Mouse (Mus musculus): Measurements from ENCODE around the gene Maff.
A peak's percentile ranks its signal among the peaks of the same experiment; 100 is the strongest.

The Maff gene

DNA sequence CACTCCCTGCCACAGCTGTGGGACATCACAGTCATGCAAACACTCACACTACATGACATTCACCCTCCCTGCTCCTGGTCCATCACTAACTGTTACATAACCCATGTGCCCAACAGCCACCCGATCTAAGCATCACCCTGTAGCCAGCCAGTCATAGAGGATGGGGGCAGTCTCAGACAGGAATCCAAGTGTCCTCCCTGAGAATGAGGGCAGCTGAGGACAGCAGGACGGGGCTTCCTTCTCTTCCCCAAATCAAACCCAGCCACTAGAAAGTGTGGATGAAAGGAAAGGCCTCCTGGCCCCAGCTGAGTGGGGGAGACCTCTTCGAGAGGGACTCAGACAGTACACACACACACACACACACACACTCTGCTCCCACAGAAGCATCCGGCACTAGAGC lies 48.4 kb downstream of the Maff start:
- no peak for DNase-seq (ENCODE audit: low spot score in 2 of 2)

DNA sequence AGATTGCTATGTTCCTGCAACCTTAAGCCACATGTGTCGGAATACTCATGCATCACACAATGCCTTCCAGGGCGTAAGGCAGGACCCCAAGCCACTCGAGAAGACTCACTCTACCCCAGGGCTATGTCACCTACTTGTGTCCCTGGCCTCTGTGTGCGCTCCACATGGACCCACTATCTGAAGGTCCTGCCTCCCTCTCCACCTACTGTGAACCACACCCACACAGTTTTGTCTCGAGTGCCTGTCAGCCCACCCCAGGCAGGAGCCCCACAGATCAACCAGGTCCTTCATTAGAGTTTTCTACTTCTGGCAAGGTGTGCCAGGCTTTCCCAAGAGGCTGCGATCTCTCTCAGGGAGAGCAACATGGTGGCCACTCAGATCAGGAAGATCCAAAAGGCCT lies 48.9 kb downstream of the Maff start:
- no peak for DNase-seq (ENCODE audit: low spot score in 2 of 2)

DNA sequence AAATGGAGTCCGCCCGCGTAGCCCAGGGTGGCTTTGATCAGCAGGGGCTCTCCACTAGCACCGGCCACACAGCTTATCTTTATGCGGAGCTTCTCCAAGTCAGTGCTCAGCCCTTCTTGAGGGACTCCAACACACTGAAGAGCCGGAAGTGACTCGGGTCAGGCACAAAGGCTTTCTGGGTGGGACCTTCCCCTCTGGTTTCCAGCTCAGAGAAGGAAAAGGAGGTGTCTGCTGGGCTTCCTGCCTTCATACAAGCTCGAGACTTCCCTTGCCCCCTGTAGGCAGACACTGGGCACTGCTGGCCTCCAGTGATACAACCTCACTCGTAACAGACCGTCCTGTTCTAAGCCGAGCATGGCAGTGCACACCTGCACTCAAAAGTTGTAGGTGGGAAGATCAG lies 50.3 kb downstream of the Maff start:
- no peak for DNase-seq (ENCODE audit: low spot score in 2 of 2)

DNA sequence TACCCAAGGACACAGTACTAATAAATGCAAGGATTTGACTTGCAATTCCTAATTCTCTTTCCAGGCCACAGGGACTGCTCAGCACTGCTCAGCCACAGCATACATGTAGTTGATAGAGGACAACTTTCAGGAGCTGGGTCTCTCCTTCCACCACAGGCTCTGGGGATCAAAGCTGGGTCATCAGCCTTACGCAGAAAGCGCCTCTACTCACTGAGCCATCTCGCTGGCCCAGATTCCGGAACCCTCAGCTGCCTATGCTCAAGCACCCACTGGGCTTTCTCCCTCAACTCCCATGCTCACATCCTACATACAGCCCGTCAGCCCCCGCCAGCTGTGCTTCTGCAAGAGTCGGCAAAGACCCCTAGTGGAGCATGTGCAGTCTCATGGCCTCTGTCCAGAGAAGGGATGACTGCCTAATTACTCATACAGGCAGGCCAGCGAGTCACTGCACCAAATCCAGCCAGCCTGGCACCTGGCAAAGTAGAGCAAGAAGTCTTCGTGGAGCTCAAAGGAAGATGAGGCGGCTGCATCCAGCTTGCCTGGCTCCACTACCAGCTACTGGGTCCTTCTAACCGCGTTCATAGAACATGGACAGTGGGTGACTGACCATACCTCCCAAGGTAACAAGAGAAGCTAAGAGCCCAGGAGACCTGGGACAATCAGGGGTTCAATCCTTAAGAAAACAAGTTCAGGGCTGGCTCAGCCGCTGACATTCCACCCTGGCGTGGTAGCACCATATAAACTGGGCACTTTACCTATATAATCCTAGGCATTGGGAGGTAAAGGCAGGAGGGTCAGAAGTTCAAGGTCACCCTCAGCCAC lies 53.0 kb downstream of the Maff start:
- DNase-seq (ENCODE audit: low spot score in 2 of 2): no peak

DNA sequence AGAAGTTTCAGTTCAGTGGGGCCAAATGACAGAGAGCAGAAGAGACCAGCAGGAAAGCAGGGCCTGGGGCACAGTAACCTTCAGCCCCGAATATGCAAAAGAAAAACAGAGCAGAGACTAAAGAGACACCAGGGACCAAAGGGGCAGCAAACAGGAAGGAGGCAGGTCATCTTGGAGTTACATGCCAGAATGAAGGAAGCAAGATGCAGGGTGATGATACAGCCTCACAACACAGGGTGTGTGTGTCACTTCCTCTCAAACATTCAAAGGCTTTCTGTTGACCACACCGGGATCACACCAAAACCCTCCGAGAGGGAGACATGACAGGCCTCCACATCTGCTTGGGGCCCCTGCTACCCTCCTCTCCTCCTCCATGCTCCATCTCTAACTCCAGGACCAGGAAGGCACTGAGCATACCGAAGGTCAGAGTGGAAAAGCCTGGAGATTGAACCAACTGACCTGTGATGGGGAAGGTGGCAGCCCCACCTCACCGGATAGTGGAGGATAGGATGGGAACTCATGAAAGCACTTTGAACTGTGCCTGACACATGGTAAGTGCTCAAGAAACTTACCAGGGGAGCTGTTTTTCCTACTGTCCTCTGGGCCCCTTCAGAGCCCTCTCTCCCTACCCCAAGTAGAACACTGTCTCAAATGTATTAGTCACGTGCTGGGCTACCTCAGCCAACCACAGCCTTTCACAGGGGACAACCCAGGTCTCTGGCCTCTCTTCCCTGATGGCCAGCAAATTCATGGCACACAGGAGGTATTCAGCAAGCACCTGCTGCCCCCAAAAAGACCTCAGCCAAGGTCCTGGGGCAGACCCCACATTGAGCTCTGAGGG lies 53.9 kb downstream of the Maff start:
- no peak for DNase-seq (ENCODE audit: low spot score in 2 of 2)

DNA sequence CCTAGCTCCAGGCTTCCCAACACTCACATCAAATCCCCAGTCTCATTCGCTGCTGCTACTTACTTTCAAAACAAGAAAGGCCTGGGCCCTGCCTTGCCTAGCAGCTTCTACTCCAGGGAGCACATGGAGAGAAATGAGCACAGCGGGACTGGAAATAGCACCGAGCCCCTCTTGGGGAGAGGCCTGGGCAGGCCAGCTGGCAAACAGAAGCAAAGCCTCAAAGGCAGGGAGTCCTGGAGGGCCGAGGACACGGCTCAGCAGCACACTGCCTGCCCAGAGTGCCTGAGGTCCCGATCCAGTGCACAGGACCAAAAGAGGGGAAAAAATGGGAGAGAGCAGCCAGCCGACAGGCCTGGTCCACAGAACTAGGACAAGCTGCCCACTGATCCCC lies 54.5 kb downstream of the Maff start:
- DNase-seq (ENCODE audit: low spot score in 2 of 2): no peak

DNA sequence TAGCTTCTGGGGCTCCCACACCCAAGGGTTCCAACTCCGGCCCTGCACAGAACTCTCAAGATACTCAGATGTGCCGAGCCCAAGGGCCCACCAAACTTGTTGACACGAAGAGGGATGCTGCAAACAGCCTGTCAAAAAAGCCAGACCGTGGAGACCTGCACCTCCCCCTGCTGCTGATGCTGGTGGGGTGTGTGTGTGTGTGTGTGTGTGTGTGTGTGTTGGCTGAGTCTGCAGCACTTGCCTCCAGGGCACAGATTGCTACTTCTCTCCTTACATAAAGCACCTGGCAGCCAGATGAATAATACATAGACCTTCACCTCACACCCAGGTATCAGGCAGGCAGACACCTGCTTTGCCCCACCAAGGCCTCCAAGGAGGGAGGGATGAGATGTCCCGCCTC lies 55.8 kb downstream of the Maff start:
- no peak for DNase-seq (ENCODE audit: low spot score in 2 of 2)

DNA sequence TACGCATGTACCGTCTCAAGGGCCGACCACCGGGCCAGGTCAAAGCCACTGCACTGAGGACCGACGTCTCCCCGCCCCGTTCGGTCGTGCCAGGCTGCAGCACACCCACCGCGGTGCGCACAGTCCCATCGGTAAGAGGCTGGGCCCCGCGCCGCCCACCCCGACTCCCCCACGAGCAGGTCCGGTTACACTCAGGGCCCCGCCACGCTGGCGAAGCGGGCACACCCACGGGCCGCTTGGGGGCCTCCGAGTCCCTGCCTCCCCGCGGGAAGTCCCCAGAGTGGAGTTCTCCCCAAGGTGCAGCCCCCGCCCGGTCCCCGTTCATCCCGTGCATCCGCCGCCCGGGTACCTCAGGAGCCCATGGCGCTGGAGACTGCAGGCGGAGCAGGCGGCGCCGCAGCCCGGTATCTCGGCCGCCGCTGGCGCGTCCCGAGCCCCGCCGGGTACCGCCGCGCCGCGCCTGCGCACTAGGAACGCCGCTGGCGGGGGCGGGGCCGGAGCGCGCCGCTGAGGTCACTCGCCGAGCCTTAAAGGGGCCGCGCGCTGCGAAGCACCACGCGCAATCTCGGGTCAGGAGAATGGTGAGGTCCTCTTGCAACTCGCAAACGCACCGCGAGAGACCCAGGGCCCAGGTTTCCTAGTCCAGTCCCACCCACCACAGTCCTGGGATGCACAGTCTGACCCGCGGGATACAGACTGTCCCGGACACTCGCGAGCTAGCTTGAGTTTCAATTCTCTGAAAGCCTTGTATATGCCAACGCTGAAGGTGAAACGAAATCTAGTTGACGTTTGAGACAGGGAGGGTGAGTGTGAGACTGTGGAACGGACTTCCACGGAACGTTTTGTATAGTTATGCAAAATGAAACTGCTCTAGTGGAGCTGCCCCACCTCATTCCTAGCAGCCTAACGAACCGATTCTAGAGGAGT lies 56.7 kb downstream of the Maff start, which contains the start of gene Tmem184b:
Tmem184b (minus strand) TSS at position 734 of the 927 bp plus-strand sequence.
- DNase-seq (ENCODE audit: low spot score in 2 of 2): peak; percentile 85 to 88

DNA sequence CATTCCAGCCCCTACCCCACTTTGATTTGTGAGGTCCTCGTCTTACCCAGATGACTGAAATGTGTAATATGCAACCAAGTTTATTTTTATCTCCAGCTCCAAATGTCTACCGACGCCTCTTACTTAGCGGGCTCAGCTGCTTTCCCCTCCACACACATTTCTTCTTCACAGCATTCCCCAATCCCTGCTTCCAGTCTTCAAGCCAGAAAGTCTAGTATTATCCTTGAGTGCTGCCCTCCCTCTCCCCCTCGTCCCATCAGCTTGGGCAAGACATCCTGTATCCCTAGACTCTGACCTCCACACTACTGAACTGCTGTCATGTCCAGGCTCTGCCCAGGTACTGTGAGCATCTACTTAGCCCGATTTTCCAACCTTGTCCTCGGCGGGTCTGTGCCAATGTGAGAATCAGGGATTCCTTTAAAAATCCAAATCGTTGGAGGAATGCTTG lies 57.4 kb downstream of the Maff start:
- no peak for DNase-seq (ENCODE audit: low spot score in 2 of 2)

DNA sequence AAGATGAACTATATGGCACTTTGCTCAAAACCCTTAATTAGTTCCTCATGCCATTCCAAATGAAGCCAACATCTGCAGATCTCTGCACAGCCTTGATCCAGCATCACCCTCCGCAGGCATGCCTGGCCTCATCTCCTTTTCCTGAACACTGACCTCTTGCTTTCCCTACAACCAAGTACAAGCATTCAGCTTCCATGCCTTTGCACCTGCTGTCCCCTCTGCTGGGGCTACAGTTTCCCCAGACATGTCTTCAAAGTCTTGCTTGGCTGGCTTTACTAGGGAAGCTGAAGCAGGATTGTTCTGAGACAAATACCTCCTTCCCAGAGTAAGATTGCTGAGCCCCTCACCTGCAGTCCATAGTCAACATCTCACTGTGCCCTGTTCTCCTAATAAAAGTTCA lies 57.9 kb downstream of the Maff start:
- no peak for DNase-seq (ENCODE audit: low spot score in 2 of 2)

DNA sequence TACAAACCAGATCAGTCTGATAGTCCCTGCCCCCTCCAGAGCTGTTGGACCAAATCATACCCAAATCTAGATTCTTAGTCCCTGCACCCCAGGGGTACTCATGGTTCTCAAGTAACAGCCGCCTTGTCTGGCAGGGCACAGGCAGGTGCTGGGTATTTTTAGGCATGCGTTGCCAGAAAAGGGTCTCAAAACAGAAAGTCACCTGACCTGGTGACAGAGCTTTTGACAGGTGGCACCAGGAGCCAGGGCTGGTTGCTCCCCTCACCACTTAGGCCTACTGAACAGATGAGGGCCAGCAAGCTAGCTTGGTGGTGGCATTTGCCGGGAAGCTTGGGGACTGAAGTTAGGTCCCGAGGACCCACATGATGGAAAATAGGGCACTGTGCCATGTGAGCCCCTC lies 60.1 kb downstream of the Maff start:
- no peak for DNase-seq (ENCODE audit: low spot score in 2 of 2)

Measured in frontal cortex, postnatal 36 days (tissue).